Mouse (Mus musculus) frontal cortex, adult 2 months (tissue): ENCODE measurements around the gene Cd81. TPM values are rescaled to one million over a fixed set of nuclear protein-coding genes. Genes with fewer than 3 reads are reported as not detected.

Source experiments
- DNase-seq, 2 experiments: peaks; one replicate each; pipeline ENCODE4 v3.0.0; 2022; ENCODE audit warnings: low spot score in 1 of 2; ENCODE audit errors: extremely low spot score in 1 of 2
- polyA plus RNA-seq: library from polyadenylated mRNA; depleted of rRNA; stranded (reverse); fragments of >200 nt; gene quantifications from 2 replicates; pipeline ENCODE4 v1.2.3, GENCODE M21; 2012; rRNA removed

The Cd81 gene
- polyA plus RNA-seq, 1 experiment, result 607 TPM

GRCm38 (mm10) chr7:143108200-143108599 is 55.7 kb downstream of the Cd81 start:
- no peak for DNase-seq

GRCm38 (mm10) chr7:143108996-143109660 is 56.6 kb downstream of the Cd81 start:
- DNase-seq, result no peak

- no peak for DNase-seq
Observed at GRCm38 (mm10) chr7:143109696-143110095, 57.2 kb downstream of the Cd81 start.

GRCm38 (mm10) chr7:143110803-143111202 is 58.3 kb downstream of the Cd81 start:
- no peak for DNase-seq

GRCm38 (mm10) chr7:143111719-143112118 is 59.2 kb downstream of the Cd81 start:
- no peak for DNase-seq

GRCm38 (mm10) chr7:143112395-143112794 is 59.9 kb downstream of the Cd81 start:
- no peak for DNase-seq

- DNase-seq, result no peak
Observed at GRCm38 (mm10) chr7:143114773-143115172, 62.2 kb downstream of the Cd81 start.

- DNase-seq, result no peak
Observed at GRCm38 (mm10) chr7:143116521-143116920, 64.0 kb downstream of the Cd81 start.

Other genes starting within 250 kb of the Cd81 start
- 132 and 135 TPM in 2 replicates for gene Th, start 121.6 kb upstream of the Cd81 start, polyA plus RNA-seq
- 0.90 and 1.3 TPM in 2 replicates for gene Ascl2, start 83.5 kb upstream of the Cd81 start, polyA plus RNA-seq
- gene Tspan32, start 47.7 kb upstream of the Cd81 start, polyA plus RNA-seq, result 0.34 and 0.36 TPM in 2 replicates
- 68.2 and 74.2 TPM in 2 replicates for gene Tssc4, start 16.5 kb downstream of the Cd81 start, polyA plus RNA-seq
- 0.04 and 0.13 TPM in 2 replicates for gene Trpm5, start 41.9 kb downstream of the Cd81 start, polyA plus RNA-seq
- 0.74 and 1.4 TPM in 2 replicates for gene Kcnq1, start 53.6 kb downstream of the Cd81 start, polyA plus RNA-seq